Mouse (Mus musculus) spleen, adult 2 months (tissue): ENCODE results near the gene Fbrsl1.

Experiments used
- CTCF ChIP-seq: fragments of 200-500 bp; IDR thresholded peaks from 2 replicates; pipeline ENCODE4 v1.5.1; 2011; ENCODE audit warnings: mild to moderate bottlenecking, inconsistent platforms; ENCODE audit not compliant: insufficient read depth, insufficient read length, insufficient replicate concordance; ENCODE audit errors: extremely low read depth
- POLR2A ChIP-seq: fragments of 200-500 bp; IDR thresholded peaks from 2 replicates; pipeline ENCODE4 v1.6.1; 2011; ENCODE audit warnings: low read depth, low read length, inconsistent platforms

DNA sequence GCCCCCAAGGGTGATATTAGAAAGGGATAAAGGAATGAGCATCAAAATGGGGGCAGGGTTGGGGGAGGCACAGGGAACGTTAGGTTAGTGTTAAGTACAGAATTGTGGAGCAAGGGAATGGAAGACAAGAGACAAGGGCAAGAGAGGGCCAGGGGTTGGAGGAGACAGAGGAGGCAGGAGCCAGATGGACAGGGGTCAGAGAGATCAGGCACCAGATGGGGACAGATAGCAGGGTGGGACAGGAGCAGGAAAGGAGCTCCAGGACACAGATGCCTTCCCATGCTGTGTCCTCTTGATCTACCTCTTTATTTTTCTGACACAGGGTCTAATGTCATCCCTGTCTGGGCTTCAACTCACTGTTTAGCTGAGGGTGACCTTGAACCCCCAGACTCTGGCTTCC is 24.5 kb upstream of the Fbrsl1 start:
- TF ChIP-seq CTCF, result no peak
- no peak for TF ChIP-seq POLR2A
